Mouse (Mus musculus) neural tube, embryonic 11.5 days (tissue): ENCODE results near the gene Pdhx. TPM values are rescaled to one million over a fixed set of nuclear protein-coding genes. Genes with fewer than 3 reads are reported as not detected.

Experiments
- ATAC-seq: fragments of 200-750 bp; cut with Nextera tagmentation; 2 replicates; pipeline ENCODE4 v1.8.0; 2017; ENCODE audit warnings: moderate number of reproducible peaks, mild to moderate bottlenecking, moderate TSS enrichment, moderate library complexity; ENCODE audit not compliant: insufficient read depth, low FRiP score, low TSS enrichment
- DNase-seq: peaks from one replicate; pipeline ENCODE4 v3.0.0-alpha.2; 2015; ENCODE audit warnings: low spot score
- H3K27ac ChIP-seq: fragments of 300-500 bp; sonication (generic); 2 replicates; pipeline ENCODE4 v1.5.1; 2014; ENCODE audit warnings: low read depth, mild to moderate bottlenecking, low read length
- H3K27me3 ChIP-seq: fragments of 300-500 bp; sonication (generic); 2 replicates; pipeline ENCODE4 v1.6.1; 2014; ENCODE audit warnings: mild to moderate bottlenecking, low read length, mixed read lengths; ENCODE audit not compliant: control insufficient read depth, insufficient read depth
- H3K36me3 ChIP-seq: fragments of 300-500 bp; sonication (generic); 2 replicates; pipeline ENCODE4 v1.6.1; 2014; ENCODE audit warnings: mild to moderate bottlenecking, low read length, moderate library complexity, mixed read lengths; ENCODE audit not compliant: control insufficient read depth, insufficient read depth
- H3K4me1 ChIP-seq: fragments of 300-500 bp; sonication (generic); 2 replicates; pipeline ENCODE4 v1.6.1; 2014; ENCODE audit warnings: low read length, mixed read lengths; ENCODE audit not compliant: control insufficient read depth, insufficient read depth
- H3K4me2 ChIP-seq: fragments of 300-500 bp; sonication (generic); 2 replicates; pipeline ENCODE4 v1.6.1; 2014; ENCODE audit warnings: low read depth, mild to moderate bottlenecking, moderate library complexity
- H3K4me3 ChIP-seq: fragments of 300-500 bp; sonication (generic); 2 replicates; pipeline ENCODE4 v1.5.1; 2014; ENCODE audit warnings: low read depth, low read length
- H3K9ac ChIP-seq: fragments of 300-500 bp; sonication (generic); 2 replicates; pipeline ENCODE4 v1.6.1; 2014; ENCODE audit warnings: mild to moderate bottlenecking, low read length
- H3K9me3 ChIP-seq: fragments of 300-500 bp; sonication (generic); 2 replicates; pipeline ENCODE4 v1.6.1; 2016; ENCODE audit warnings: low read length; ENCODE audit not compliant: control insufficient read depth
- WGBS: fragments of 180-500 bp; shearing (Covaris S2); extraction: QIAGEN DNeasy Blood & Tissue Kit; methylation state at CpG from one replicate; pipeline ENCODE4 v1.1.7; 2014; 5-methylcytosine and 5-hydroxymethylcytosine counted together
- polyA plus RNA-seq: library from polyadenylated mRNA; unstranded; fragments of >200 nt; fragmentation: Nextera tagmentation; extraction: Ambion mirVana; gene quantifications from 2 replicates; pipeline ENCODE4 v1.2.1, GENCODE M21; 2014

The Pdhx gene
- polyA plus RNA-seq, 1 experiment from 2014 or later = 51.3 TPM

DNA sequence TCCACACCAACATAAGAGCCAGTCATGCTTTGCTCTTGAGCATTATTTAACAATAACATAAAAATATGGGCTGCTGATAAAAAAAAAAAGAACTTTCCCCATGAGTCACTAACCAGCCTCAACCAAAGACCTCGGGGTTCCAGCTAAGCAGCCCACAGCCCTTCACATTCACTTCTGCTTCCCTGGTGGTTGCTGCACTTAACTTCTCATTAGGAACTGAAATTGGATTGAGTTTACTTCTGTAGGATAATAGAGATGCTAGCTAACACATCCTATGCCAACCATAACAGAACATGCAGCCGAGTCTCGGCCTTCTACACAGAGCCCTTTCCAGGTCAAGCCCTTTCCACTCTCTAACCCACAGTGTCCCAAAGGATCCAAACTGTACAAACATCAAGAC is 65.1 kb downstream of the Pdhx start:
- Histone ChIP-seq H3K9me3 (no peaks in the 10 kb centered on the region), H3K4me1 (no peaks in the 10 kb centered on the region), H3K27ac (no peak overlapping the region), H3K4me2 (no peak overlapping the region), H3K36me3 (no peaks in the 10 kb centered on the region), H3K27me3 (no peaks in the 10 kb centered on the region), H3K9ac (no peak overlapping the region), H3K4me3 (no peak overlapping the region)
- WGBS = 93% methylated on average over 3 of the region's 3 CpGs
- ATAC-seq (no peak), DNase-seq (no peak)

DNA sequence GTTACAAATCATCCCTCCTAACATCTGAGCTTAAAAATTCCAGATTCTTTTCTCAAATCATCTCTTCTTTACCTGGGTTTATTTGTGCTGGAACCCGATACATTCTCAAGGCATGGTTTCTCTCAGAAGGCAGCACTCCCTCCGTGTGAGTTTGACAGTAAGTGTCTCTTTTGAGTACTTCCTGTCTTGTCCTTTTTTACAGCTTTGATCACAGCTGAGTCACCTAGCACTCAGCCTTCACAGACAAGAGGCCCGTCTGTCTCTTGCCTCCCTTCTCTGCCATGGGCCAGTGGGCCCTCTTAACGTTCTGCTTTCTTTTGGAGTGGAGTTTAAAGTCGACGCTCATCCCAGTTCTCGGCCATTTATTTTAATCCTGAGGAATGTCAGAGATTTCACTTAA is 68.7 kb downstream of the Pdhx start:
- WGBS = 60% methylated on average over 7 of the region's 7 CpGs
- no peak overlapping the region for H3K4me2 ChIP-seq
- no peak for DNase-seq
- H3K36me3 ChIP-seq = no peaks in the 10 kb centered on the region
- H3K27me3 ChIP-seq = no peaks in the 10 kb centered on the region
- H3K4me1 ChIP-seq = no peaks in the 10 kb centered on the region
- H3K9ac ChIP-seq = no peak overlapping the region
- H3K9me3 ChIP-seq = no peaks in the 10 kb centered on the region
- H3K27ac ChIP-seq = no peak overlapping the region
- ATAC-seq = no peak
- no peak overlapping the region for H3K4me3 ChIP-seq

DNA sequence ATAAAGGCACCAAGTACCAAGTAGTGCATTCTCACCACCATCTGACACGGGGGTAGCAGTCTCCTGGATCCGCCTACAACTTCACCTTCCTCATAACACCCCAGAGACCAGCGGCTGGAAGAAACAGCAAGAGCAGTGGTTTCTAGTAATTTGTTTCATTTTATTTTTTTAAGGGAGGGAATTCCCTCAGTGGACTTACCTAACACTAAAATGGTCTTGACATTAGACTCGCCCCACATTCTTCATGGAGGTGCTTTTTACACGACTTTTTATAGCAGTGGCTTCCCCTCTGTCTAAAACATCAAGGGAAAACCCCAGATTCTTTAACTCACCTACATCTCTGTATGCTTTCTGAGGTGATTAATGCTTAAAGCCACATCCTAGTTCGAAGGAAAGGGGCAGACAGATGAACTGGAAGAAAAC is 74.1 kb downstream of the Pdhx start:
- Histone ChIP-seq H3K9ac (no peak overlapping the region), H3K27me3 (no peaks in the 10 kb centered on the region), H3K27ac (no peak overlapping the region), H3K4me2 (no peak overlapping the region), H3K9me3 (no peaks in the 10 kb centered on the region), H3K4me1 (no peaks in the 10 kb centered on the region), H3K4me3 (no peak overlapping the region), H3K36me3 (no peaks in the 10 kb centered on the region)
- DNase-seq (no peak), ATAC-seq (no peak)
- WGBS = 72% methylated on average over 6 of the region's 6 CpGs

DNA sequence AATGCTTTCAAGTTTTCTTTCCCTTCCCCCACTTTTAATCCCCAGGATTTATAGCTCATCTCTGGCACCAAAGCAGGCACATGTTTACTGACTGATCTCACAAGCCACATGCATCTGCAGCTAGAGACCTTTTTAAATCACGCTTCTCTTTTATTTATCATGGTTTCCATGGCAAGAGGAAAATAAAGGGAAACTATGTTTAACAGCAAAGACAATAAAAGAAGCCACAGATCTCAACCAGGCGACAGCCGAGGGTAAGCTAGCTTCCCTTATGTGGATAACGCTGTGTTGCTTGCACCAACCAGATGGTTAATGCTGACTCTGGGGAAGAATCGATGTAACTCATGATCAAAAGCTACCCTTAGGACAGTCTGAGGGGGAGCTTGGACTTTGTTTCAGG is 75.0 kb downstream of the Pdhx start:
- no peaks in the 10 kb centered on the region for H3K4me1 ChIP-seq
- H3K9ac ChIP-seq = no peak overlapping the region
- DNase-seq (peak; percentile 24), ATAC-seq (peak; percentile 76)
- H3K36me3 ChIP-seq = no peaks in the 10 kb centered on the region
- no peak overlapping the region for H3K4me3 ChIP-seq
- 32% methylated on average over 5 of the region's 5 CpGs for WGBS
- H3K9me3 ChIP-seq = no peaks in the 10 kb centered on the region
- H3K4me2 ChIP-seq = no peak overlapping the region
- H3K27me3 ChIP-seq = no peaks in the 10 kb centered on the region
- no peak overlapping the region for H3K27ac ChIP-seq

DNA sequence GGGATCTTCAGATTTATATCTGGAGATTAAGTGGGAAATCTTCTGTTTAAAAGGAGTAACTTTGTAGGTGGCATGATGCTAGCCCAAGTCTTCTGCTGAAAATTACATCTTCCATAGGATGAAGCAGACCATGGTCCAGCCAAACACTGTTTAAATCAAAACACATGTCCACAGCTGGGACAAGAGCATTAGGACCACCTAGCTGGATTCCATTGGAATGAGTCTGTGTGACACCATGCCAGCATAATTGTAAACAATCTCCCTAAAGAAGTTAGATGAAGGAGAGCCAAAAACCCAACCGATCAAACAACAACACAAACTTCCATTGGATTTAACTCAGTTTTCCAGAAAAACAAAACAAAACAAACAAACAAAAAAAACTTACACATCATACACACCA is 75.4 kb downstream of the Pdhx start:
- WGBS = 84% methylated on average over 1 of the region's 1 CpGs
- ATAC-seq = no peak

DNA sequence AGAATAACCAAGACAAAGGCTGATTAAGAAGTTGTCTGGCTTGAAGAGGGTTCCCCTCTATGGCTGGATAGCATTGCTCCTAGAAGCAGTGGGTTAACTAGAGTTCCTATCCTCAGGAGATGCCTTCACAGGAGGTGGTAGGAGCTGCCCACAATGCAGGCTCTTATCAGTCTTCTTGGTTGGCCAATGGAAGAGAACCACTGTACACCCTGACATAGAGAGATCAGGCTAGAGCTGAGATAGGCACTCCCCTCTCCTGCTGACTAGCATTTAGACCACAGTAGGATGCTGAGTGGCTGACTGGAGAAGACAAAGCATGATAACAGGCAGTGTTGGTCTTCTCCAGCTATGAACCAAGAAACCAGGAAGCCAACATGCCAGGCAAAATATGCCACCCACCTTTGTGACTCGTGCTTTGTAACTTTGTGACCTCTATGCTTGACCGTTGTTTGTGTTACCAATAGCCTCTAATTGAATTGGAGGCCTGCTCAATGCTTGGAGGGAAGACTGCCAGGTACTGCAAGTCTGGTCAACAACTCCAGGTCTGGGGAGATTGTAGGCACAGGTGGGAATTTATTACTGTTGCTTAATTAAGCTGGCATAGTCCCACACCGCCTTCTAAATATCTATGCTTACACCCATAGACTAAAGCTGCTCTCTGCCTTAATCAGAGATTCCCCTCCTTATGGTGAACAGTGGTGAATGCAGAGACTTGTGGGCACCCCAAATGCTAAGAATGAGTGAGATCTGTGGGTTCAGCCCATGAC is 79.3 kb downstream of the Pdhx start:
- Histone ChIP-seq H3K4me1 (no peaks in the 10 kb centered on the region), H3K4me3 (no peak overlapping the region), H3K9me3 (no peaks in the 10 kb centered on the region), H3K27me3 (no peaks in the 10 kb centered on the region), H3K27ac (no peak overlapping the region), H3K9ac (no peak overlapping the region), H3K4me2 (no peak overlapping the region), H3K36me3 (no peaks in the 10 kb centered on the region)
- 93% methylated on average over 3 of the region's 3 CpGs for WGBS
- ATAC-seq (no peak), DNase-seq (no peak)

More for the DNA sequence above, 75.4 kb downstream of the Pdhx start:
- no peaks in the 10 kb centered on the region for H3K36me3 ChIP-seq
- H3K4me2 ChIP-seq = no peak overlapping the region
- H3K4me1 ChIP-seq = no peaks in the 10 kb centered on the region
- no peaks in the 10 kb centered on the region for H3K27me3 ChIP-seq
- no peak overlapping the region for H3K27ac ChIP-seq
- no peak for DNase-seq
- H3K9ac ChIP-seq = no peak overlapping the region
- no peaks in the 10 kb centered on the region for H3K9me3 ChIP-seq
- no peak overlapping the region for H3K4me3 ChIP-seq

DNA sequence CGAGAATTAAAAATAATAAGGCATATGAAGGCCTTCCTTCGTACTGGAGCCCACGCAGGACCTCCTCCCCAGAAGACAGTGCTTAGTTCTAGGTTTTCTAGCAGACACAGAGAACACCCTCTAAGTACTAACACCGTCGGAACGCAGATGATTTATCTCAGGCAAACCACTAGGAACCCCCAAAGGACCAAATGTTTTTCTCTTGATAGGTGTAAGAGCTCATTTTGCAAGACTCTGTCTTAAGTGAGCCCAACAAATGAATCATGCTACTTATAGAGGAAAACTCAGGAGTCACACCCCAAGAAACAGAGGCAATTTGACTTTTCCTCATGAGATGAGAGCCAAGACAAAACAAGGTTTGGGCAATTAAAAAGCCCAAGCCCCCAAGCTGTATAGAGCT is 80.9 kb downstream of the Pdhx start:
- H3K9me3 ChIP-seq = no peaks in the 10 kb centered on the region
- DNase-seq (no peak), ATAC-seq (no peak)
- no peak overlapping the region for H3K27ac ChIP-seq
- 86% methylated on average over 6 of the region's 6 CpGs for WGBS
- H3K27me3 ChIP-seq = no peaks in the 10 kb centered on the region
- no peak overlapping the region for H3K4me3 ChIP-seq
- no peak overlapping the region for H3K4me2 ChIP-seq
- no peaks in the 10 kb centered on the region for H3K36me3 ChIP-seq
- H3K9ac ChIP-seq = no peak overlapping the region
- no peaks in the 10 kb centered on the region for H3K4me1 ChIP-seq

DNA sequence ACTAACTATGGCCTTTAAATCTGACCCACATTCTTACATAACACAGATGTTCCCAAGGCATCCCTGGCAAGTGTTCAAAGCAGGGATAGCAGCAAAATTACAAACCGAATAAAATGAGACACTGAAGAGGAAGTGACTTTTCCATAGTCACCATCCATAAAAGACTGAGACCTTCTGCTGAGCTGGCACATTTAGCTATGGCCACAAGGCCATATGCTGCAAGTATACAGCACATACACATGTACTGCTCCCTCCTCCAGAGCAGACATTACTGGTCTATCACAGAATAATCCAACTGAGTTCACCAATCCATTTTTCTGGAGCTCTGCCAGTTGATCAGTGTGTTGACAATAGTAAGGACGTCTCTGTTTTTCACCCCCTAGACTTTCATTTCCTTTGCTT is 83.0 kb downstream of the Pdhx start:
- WGBS = 81% methylated on average over 2 of the region's 2 CpGs
- Histone ChIP-seq H3K9ac (no peak overlapping the region), H3K4me3 (no peak overlapping the region), H3K36me3 (no peaks in the 10 kb centered on the region), H3K4me1 (no peaks in the 10 kb centered on the region), H3K4me2 (no peak overlapping the region), H3K9me3 (no peaks in the 10 kb centered on the region), H3K27ac (no peak overlapping the region), H3K27me3 (no peaks in the 10 kb centered on the region)
- no peak for DNase-seq
- ATAC-seq = no peak

DNA sequence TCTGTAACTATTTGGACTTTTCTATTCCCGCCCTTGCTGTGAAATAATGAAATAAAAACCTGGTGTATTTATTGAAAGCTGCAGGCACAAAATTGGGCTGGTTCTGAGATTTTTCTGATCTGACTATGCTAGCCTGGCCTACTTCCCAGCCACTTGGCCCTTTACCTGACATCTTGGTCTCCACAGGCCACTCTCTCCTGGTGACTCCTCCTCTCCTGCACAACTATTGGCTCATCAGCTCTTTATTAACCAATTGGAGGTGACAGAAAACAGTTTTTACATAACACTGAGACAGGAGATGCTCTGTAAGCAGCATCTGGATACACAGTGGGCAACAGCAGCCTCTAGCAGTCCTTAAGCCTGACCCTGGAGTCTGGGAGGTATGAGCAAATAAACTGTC is 83.9 kb downstream of the Pdhx start:
- Histone ChIP-seq H3K4me2 (no peak overlapping the region), H3K9me3 (no peaks in the 10 kb centered on the region), H3K27ac (no peak overlapping the region), H3K9ac (no peak overlapping the region), H3K27me3 (no peaks in the 10 kb centered on the region), H3K36me3 (no peaks in the 10 kb centered on the region), H3K4me3 (no peak overlapping the region), H3K4me1 (no peaks in the 10 kb centered on the region)
- DNase-seq (no peak), ATAC-seq (no peak)
- WGBS = 87% methylated on average over 1 of the region's 1 CpGs
